Mouse (Mus musculus): ENCODE measurements at regions not wholly inside any gene's neighbourhood (a gene's known extent, or its start where the extent isn't known, plus 50 kb on each side); places are given as distances from the start of the nearest gene placed in this dataset.
A peak's percentile ranks its signal among the peaks of the same experiment; 100 is the strongest.

GRCm38 (mm10) chr16:30118876-30119275, 54.7 kb downstream of the Hes1 start:
- 89% methylated on average over 5 of the region's 5 CpGs for WGBS
- peaks cover 40% of the 10 kb centered on the region for H3K4me1 ChIP-seq
- H3K36me3 ChIP-seq = no peaks in the 10 kb centered on the region
- no peak for DNase-seq (ENCODE audit: low spot score)
- H3K27me3 ChIP-seq (ENCODE audit: low read depth, poor library complexity, severe bottlenecking) = peaks cover 99% of the 10 kb centered on the region
- H3K27ac ChIP-seq (replicated peaks) = no peak overlapping the region
- H3K9me3 ChIP-seq (replicated peaks) = no peaks in the 10 kb centered on the region
- no peak overlapping the region for H3K4me3 ChIP-seq

GRCm38 (mm10) chr16:30120330-30121265, 56.4 kb downstream of the Hes1 start:
- Histone ChIP-seq H3K27ac (replicated peaks) (peak overlapping the region; percentile 78), H3K27me3 (ENCODE audit: low read depth, poor library complexity, severe bottlenecking) (peaks cover 99% of the 10 kb centered on the region)
- WGBS = under 1% methylated on average over 30 of the region's 30 CpGs

GRCm38 (mm10) chr16:30121596-30121995, 57.4 kb downstream of the Hes1 start:
- WGBS = 49% methylated on average over 6 of the region's 6 CpGs
- peaks cover 43% of the 10 kb centered on the region for H3K4me1 ChIP-seq
- H3K27ac ChIP-seq (replicated peaks) = no peak overlapping the region
- no peaks in the 10 kb centered on the region for H3K9me3 ChIP-seq (replicated peaks)
- DNase-seq (ENCODE audit: low spot score) = no peak
- H3K4me3 ChIP-seq = no peak overlapping the region
- no peaks in the 10 kb centered on the region for H3K36me3 ChIP-seq
- peaks cover 99% of the 10 kb centered on the region for H3K27me3 ChIP-seq (ENCODE audit: low read depth, poor library complexity, severe bottlenecking)

More at GRCm38 (mm10) chr16:30120330-30121265, 56.4 kb downstream of the Hes1 start:
- Histone ChIP-seq H3K36me3 (no peaks in the 10 kb centered on the region), H3K4me3 (peak overlapping the region; percentile 40), H3K9me3 (replicated peaks) (no peaks in the 10 kb centered on the region), H3K4me1 (peaks cover 43% of the 10 kb centered on the region)
- peak; percentile 73 for DNase-seq (ENCODE audit: low spot score)

- Histone ChIP-seq H3K4me3 (peak overlapping the region; percentile 5; the same call in 1 of the 2 replicates), H3K9me3 (replicated peaks) (peaks cover 5% of the 10 kb centered on the region; the same call in 1 of the 2 replicates), H3K4me1 (peaks cover 43% of the 10 kb centered on the region), H3K27ac (replicated peaks) (no peak overlapping the region), H3K36me3 (no peaks in the 10 kb centered on the region), H3K27me3 (ENCODE audit: low read depth, poor library complexity, severe bottlenecking) (peaks cover 99% of the 10 kb centered on the region)
- WGBS = 6% methylated on average over 29 of the region's 29 CpGs
- peak; percentile 58 for DNase-seq (ENCODE audit: low spot score)
These were observed 58.3 kb downstream of the Hes1 start for GRCm38 (mm10) chr16:30122211-30123070.

GRCm38 (mm10) chr16:30127015-30127414, 62.8 kb downstream of the Hes1 start:
- Histone ChIP-seq H3K27ac (replicated peaks) (no peak overlapping the region), H3K4me1 (peaks cover 49% of the 10 kb centered on the region), H3K4me3 (no peak overlapping the region), H3K36me3 (no peaks in the 10 kb centered on the region), H3K27me3 (ENCODE audit: low read depth, poor library complexity, severe bottlenecking) (peaks cover 100% of the 10 kb centered on the region), H3K9me3 (replicated peaks) (peaks cover 10% of the 10 kb centered on the region; the same call in 1 of the 2 replicates)
- WGBS = 94% methylated on average over 10 of the region's 10 CpGs
- DNase-seq (ENCODE audit: low spot score) = no peak

GRCm38 (mm10) chr16:30128787-30129186, 64.6 kb downstream of the Hes1 start:
- no peak for DNase-seq (ENCODE audit: low spot score)
- Histone ChIP-seq H3K27me3 (ENCODE audit: low read depth, poor library complexity, severe bottlenecking) (peaks cover 100% of the 10 kb centered on the region), H3K4me3 (no peak overlapping the region), H3K27ac (replicated peaks) (peak overlapping the region; percentile 76; the same call in 1 of the 2 replicates), H3K9me3 (replicated peaks) (peaks cover 10% of the 10 kb centered on the region; the same call in 1 of the 2 replicates), H3K4me1 (peaks cover 35% of the 10 kb centered on the region), H3K36me3 (no peaks in the 10 kb centered on the region)
- 68% methylated on average over 8 of the region's 8 CpGs for WGBS

DNA sequence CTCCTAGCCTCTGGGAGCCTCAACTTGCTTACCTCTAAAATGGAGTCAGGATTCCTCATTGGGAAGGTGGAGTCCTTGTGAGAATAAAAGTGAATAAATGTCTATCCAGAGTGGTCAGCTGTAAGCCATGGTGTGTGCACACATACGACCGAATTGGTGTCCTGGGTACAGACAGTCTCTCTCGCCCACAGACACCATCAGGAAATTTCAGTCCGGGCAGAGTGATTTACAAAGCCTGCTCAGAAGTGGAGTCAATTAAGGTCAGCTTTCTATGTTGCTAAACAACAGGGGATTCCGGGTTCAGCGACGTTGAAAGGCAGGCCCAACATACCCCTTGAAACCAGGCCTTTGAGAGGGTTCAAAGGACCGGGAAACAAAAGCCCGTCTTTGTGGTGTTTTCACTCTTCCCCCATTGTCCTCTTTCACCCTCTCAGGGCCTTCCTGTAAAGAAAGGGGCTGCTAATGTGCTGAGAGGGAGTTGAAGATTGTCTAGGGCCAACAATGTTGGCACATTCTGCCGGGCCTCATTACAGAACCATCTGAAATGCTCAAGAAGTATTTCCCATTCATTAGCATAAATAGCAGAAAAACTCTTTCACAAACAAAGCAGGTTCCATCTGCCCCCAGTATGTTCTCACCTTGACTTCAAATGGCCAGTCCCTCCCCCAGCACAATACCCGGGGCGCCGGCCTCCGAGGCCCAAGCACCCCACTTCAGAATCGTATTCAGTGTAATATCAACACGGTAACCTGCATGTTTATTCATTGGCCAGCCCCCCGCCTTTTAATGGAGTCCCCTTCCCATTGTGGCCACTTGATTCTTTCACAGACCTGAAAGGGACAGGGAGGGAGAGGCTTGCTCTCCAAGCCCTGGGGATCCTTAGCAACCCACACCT, 65.3 kb downstream of the Hes1 start:
- peaks cover 35% of the 10 kb centered on the region for H3K4me1 ChIP-seq
- H3K9me3 ChIP-seq (replicated peaks) = peaks cover 10% of the 10 kb centered on the region; the same call in 1 of the 2 replicates
- H3K4me3 ChIP-seq = peak overlapping the region; percentile 16
- peaks cover 100% of the 10 kb centered on the region for H3K27me3 ChIP-seq (ENCODE audit: low read depth, poor library complexity, severe bottlenecking)
- peak; percentile 74 for DNase-seq (ENCODE audit: low spot score)
- WGBS = 18% methylated on average over 17 of the region's 17 CpGs
- H3K36me3 ChIP-seq = no peaks in the 10 kb centered on the region
- peak overlapping the region; percentile 76 for H3K27ac ChIP-seq (replicated peaks)

DNA sequence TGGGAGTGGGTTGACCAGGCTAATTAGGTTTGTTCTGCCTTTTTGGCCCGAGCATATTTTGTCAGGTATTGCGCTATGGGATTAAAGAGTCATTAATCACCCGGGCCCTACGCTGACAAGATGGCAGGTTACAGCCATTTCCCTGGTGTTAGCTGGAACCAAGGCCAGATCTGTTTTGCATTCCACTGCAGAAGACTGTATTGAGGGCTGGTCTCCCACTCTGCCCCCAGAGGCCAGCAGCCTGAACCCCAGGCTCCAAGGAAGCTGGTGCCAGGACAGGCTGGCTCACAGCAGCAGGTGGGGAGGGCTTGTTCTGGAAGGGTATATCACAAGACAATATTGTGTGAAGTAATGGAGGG, 65.9 kb downstream of the Hes1 start:
- Histone ChIP-seq H3K4me1 (peaks cover 32% of the 10 kb centered on the region), H3K4me3 (no peak overlapping the region), H3K36me3 (no peaks in the 10 kb centered on the region), H3K27ac (replicated peaks) (peak overlapping the region; percentile 76), H3K9me3 (replicated peaks) (peaks cover 10% of the 10 kb centered on the region; the same call in 1 of the 2 replicates), H3K27me3 (ENCODE audit: low read depth, poor library complexity, severe bottlenecking) (peaks cover 100% of the 10 kb centered on the region)
- WGBS = 41% methylated on average over 4 of the region's 4 CpGs
- peak; percentile 58 for DNase-seq (ENCODE audit: low spot score)

GRCm38 (mm10) chr16:30132086-30132485, 67.9 kb downstream of the Hes1 start:
- Histone ChIP-seq H3K9me3 (replicated peaks) (peaks cover 8% of the 10 kb centered on the region; the same call in 1 of the 2 replicates), H3K4me3 (no peak overlapping the region), H3K27ac (replicated peaks) (no peak overlapping the region), H3K4me1 (peaks cover 32% of the 10 kb centered on the region), H3K27me3 (ENCODE audit: low read depth, poor library complexity, severe bottlenecking) (peaks cover 100% of the 10 kb centered on the region), H3K36me3 (no peaks in the 10 kb centered on the region)
- DNase-seq (ENCODE audit: low spot score) = no peak
- 74% methylated on average over 7 of the region's 7 CpGs for WGBS

DNA sequence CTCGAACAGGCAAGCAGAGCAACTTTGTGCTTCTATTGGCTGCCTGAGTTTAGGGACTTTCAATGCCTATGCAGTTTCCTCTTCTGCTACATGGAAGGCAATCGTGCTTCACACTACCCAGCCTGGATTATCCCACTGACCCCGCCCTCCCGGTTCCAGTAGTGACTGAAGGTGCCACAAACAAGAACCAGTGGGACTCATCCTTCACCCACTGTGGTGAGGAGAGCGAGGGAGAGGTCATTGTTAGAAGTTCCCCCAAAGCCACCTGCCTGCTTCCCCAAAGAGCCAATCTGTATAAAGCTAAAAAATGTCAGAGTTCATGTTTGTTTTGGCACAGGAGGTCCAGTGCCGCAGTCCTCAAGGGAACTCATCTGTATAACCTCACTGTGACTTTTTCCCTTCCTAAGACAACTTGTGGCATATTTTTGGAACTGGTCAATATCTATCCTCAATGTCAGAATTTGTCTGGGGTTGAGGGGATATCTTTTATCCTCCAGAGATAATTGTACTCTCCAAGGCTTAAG, 70.5 kb downstream of the Hes1 start:
- H3K9me3 ChIP-seq (replicated peaks) = no peaks in the 10 kb centered on the region
- H3K27ac ChIP-seq (replicated peaks) = no peak overlapping the region
- no peaks in the 10 kb centered on the region for H3K36me3 ChIP-seq
- H3K4me3 ChIP-seq = no peak overlapping the region
- peaks cover 17% of the 10 kb centered on the region for H3K4me1 ChIP-seq
- peaks cover 100% of the 10 kb centered on the region for H3K27me3 ChIP-seq (ENCODE audit: low read depth, poor library complexity, severe bottlenecking)
- 51% methylated on average over 6 of the region's 6 CpGs for WGBS
- DNase-seq (ENCODE audit: low spot score) = no peak

- no peak overlapping the region for H3K27ac ChIP-seq (replicated peaks)
- WGBS = 80% methylated on average over 5 of the region's 5 CpGs
- H3K27me3 ChIP-seq (ENCODE audit: low read depth, poor library complexity, severe bottlenecking) = peaks cover 100% of the 10 kb centered on the region
- H3K36me3 ChIP-seq = no peaks in the 10 kb centered on the region
- H3K9me3 ChIP-seq (replicated peaks) = no peaks in the 10 kb centered on the region
- H3K4me3 ChIP-seq = no peak overlapping the region
- DNase-seq (ENCODE audit: low spot score) = no peak
- H3K4me1 ChIP-seq = no peaks in the 10 kb centered on the region
These were observed 72.7 kb downstream of the Hes1 start for GRCm38 (mm10) chr16:30136849-30137248.

All from midbrain, embryonic 10.5 days (tissue).